Mouse (Mus musculus): ENCODE measurements at regions not wholly inside any gene's neighbourhood (a gene's known extent, or its start where the extent isn't known, plus 50 kb on each side); places are given as distances from the start of the nearest gene placed in this dataset.
A peak's percentile ranks its signal among the peaks of the same experiment; 100 is the strongest.

- no peak for DNase-seq (ENCODE audit: low read depth, low spot score)
These were observed 50.9 kb upstream of the Atp12a start for GRCm38 (mm10) chr14:56313969-56314368.

GRCm38 (mm10) chr14:56314459-56314858 lies 50.4 kb upstream of the Atp12a start:
- DNase-seq (ENCODE audit: low read depth, low spot score), result peak; percentile 49
